Mouse (Mus musculus) layer of hippocampus, adult 11-12 months (tissue): ENCODE data around the gene Tmem156.
A peak's percentile ranks its signal among the peaks of the same experiment; 100 is the strongest.
"Not testable (repeated sequence)": the region's sequence is repeated elsewhere in the genome, so short reads cannot be mapped to it uniquely, and the experiment has no call there.

Source experiments
- DNase-seq: peaks from one replicate; pipeline ENCODE4 v3.0.0; 2022; ENCODE audit warnings: low spot score

Gene Tmem156

GRCm38 (mm10) chr5:65091921-65092320 is at the start of gene Tmem156:
Gene Tmem156 (minus strand): TSS chr5:65092132.
- no peak for DNase-seq

GRCm38 (mm10) chr5:65141242-65141641 is 49.3 kb upstream of the Tmem156 start:
- DNase-seq = no peak

- no peak for DNase-seq
These were observed 45.1 kb upstream of the Tmem156 start for GRCm38 (mm10) chr5:65137073-65137472.

GRCm38 (mm10) chr5:65136159-65136558 is 44.2 kb upstream of the Tmem156 start:
- no peak for DNase-seq

GRCm38 (mm10) chr5:65131211-65131879 is 39.4 kb upstream of the Tmem156 start:
- DNase-seq = peak; percentile 30

GRCm38 (mm10) chr5:65130528-65131210 is 38.7 kb upstream of the Tmem156 start:
- peak; percentile 34 for DNase-seq

- no peak for DNase-seq
These were observed 36.5 kb upstream of the Tmem156 start for GRCm38 (mm10) chr5:65128481-65128880.

- no peak for DNase-seq
These were observed 34.2 kb upstream of the Tmem156 start for GRCm38 (mm10) chr5:65126137-65126536.

- no peak for DNase-seq
These were observed 30.7 kb upstream of the Tmem156 start for GRCm38 (mm10) chr5:65122616-65123015.

GRCm38 (mm10) chr5:65119918-65120317 is 28.0 kb upstream of the Tmem156 start:
- no peak for DNase-seq

GRCm38 (mm10) chr5:65119495-65119894 is 27.6 kb upstream of the Tmem156 start:
- DNase-seq = no peak

GRCm38 (mm10) chr5:65116789-65117188 is 24.9 kb upstream of the Tmem156 start:
- DNase-seq = no peak

- DNase-seq = no peak
These were observed 21.4 kb upstream of the Tmem156 start for GRCm38 (mm10) chr5:65113323-65113722.

- DNase-seq = not testable (repeated sequence)
These were observed 20.3 kb upstream of the Tmem156 start for GRCm38 (mm10) chr5:65112225-65112624.

- no peak for DNase-seq
These were observed 16.0 kb upstream of the Tmem156 start for GRCm38 (mm10) chr5:65107773-65108432.

GRCm38 (mm10) chr5:65106876-65107772 is 15.2 kb upstream of the Tmem156 start, which contains the start of gene Klhl5:
Gene Klhl5 (plus strand): TSS chr5:65107539.
- peak; percentile 83 for DNase-seq

GRCm38 (mm10) chr5:65102641-65103042 is 10.7 kb upstream of the Tmem156 start:
- DNase-seq = no peak

- no peak for DNase-seq
These were observed 10.2 kb upstream of the Tmem156 start for GRCm38 (mm10) chr5:65102026-65102640.

GRCm38 (mm10) chr5:65101621-65102020 is 9.7 kb upstream of the Tmem156 start:
- no peak for DNase-seq

- no peak for DNase-seq
These were observed 9.3 kb upstream of the Tmem156 start for GRCm38 (mm10) chr5:65101209-65101608.

- no peak for DNase-seq
These were observed 8.1 kb upstream of the Tmem156 start for GRCm38 (mm10) chr5:65100002-65100401.

- no peak for DNase-seq
These were observed 5.5 kb upstream of the Tmem156 start for GRCm38 (mm10) chr5:65097457-65097856.
